ENCODE assay signal across 11 mouse cellular contexts in genomic region chr2:9464818-9465217, GRCm38 (mm10).
DNase-seq lines count a peak whose midpoint lies in the region; ATAC-seq and TF ChIP-seq lines count a peak whose summit lies in the region.
"Had no signal": no experiment of that assay in that cellular context is flagged by ENCODE, and none has a peak within 500 bp of the region (broad histone marks: within the 10 kb centered on the region; RNA-seq: fewer than 3 reads in every experiment).

No protein-coding gene starts in this region.

- no peaks in the 10 kb centered on the region for H3K4me1 ChIP-seq in lung, postnatal 0 days (ENCODE audit: insufficient read depth, low read depth, low read length)
- no peaks in the 10 kb centered on the region for H3K4me1 ChIP-seq in intestine, postnatal 0 days (replicated peaks; ENCODE audit: control insufficient read depth, insufficient read depth, low read length)
- no peaks in the 10 kb centered on the region for H3K4me1 ChIP-seq in stomach, postnatal 0 days (replicated peaks; ENCODE audit: control insufficient read depth, insufficient read depth)
- H3K4me1 ChIP-seq: limb, embryonic 15.5 days had no signal

- no peak overlapping the region for H3K4me3 ChIP-seq in lung, postnatal 0 days (ENCODE audit: low read depth, low read length)
- no peak overlapping the region for H3K4me3 ChIP-seq in intestine, postnatal 0 days (ENCODE audit: low read depth, low read length)
- no peak overlapping the region for H3K4me3 ChIP-seq in stomach, postnatal 0 days (ENCODE audit: low read depth, low read length)
- H3K4me3 ChIP-seq: limb, embryonic 15.5 days had no signal

- H3K9ac ChIP-seq in lung, postnatal 0 days (replicated peaks; ENCODE audit: low read depth) = no peak overlapping the region
- H3K9ac ChIP-seq in intestine, postnatal 0 days (ENCODE audit: low read depth, low read length) = no peak overlapping the region
- H3K9ac ChIP-seq in stomach, postnatal 0 days (ENCODE audit: low read length) = no peak overlapping the region
- H3K9ac ChIP-seq: limb, embryonic 15.5 days had no signal

- no peak overlapping the region for H3K27ac ChIP-seq in lung, postnatal 0 days (ENCODE audit: low read length)
- no peak overlapping the region for H3K27ac ChIP-seq in intestine, postnatal 0 days (ENCODE audit: low read depth, low read length)
- no peak overlapping the region for H3K27ac ChIP-seq in stomach, postnatal 0 days (replicated peaks)
- H3K27ac ChIP-seq: limb, embryonic 15.5 days had no signal

- 45% methylated on average over 5 of the region's 5 CpGs for WGBS in lung, postnatal 0 days
- WGBS in intestine, postnatal 0 days = 41% methylated on average over 5 of the region's 5 CpGs
- WGBS in stomach, postnatal 0 days = 30% methylated on average over 5 of the region's 5 CpGs

- H3K27me3 ChIP-seq in lung, postnatal 0 days (replicated peaks; ENCODE audit: insufficient read depth, low read length) = no peaks in the 10 kb centered on the region
- no peaks in the 10 kb centered on the region for H3K27me3 ChIP-seq in intestine, postnatal 0 days (replicated peaks; ENCODE audit: control insufficient read depth, insufficient read depth, low read length)
- H3K27me3 ChIP-seq in stomach, postnatal 0 days (ENCODE audit: control insufficient read depth, insufficient read depth, low read length) = no peaks in the 10 kb centered on the region; the same call in 1 of the 2 replicates
- H3K27me3 ChIP-seq: limb, embryonic 15.5 days had no signal

- TF ChIP-seq EP300 in lung, postnatal 0 days (IDR thresholded peaks at IDR 0.05) = no peak
- no peak for TF ChIP-seq EP300 in stomach, postnatal 0 days (optimal IDR thresholded peaks at IDR 0.05)

- H3K36me3 ChIP-seq in lung, postnatal 0 days (ENCODE audit: insufficient read depth, low read length) = no peaks in the 10 kb centered on the region
- no peaks in the 10 kb centered on the region for H3K36me3 ChIP-seq in intestine, postnatal 0 days (ENCODE audit: control insufficient read depth, insufficient read depth)
- H3K36me3 ChIP-seq in stomach, postnatal 0 days (ENCODE audit: control insufficient read depth, insufficient read depth, low read length) = no peaks in the 10 kb centered on the region
- H3K36me3 ChIP-seq: limb, embryonic 15.5 days had no signal

- peak; percentile 36 for TF ChIP-seq CTCF in lung, postnatal 0 days (IDR thresholded peaks at IDR 0.05)
- peak; percentile 51 for TF ChIP-seq CTCF in intestine, postnatal 0 days (IDR thresholded peaks at IDR 0.05; ENCODE audit: low read depth)
- TF ChIP-seq CTCF in stomach, postnatal 0 days (IDR thresholded peaks at IDR 0.05; ENCODE audit: low read depth) = peak; percentile 66

- ATAC-seq in frontal cortex, adult (ENCODE audit: low TSS enrichment) = peak; percentile 96
- ATAC-seq in lung, postnatal 0 days = peak; percentile 37; the same call in 1 of the 2 replicates
- ATAC-seq in intestine, postnatal 0 days = no peak
- no peak for ATAC-seq in stomach, postnatal 0 days (ENCODE audit: low FRiP score, low TSS enrichment)
- ATAC-seq in granulocyte monocyte progenitor cell, adult 5-6 weeks (replicated peaks; ENCODE audit: poor library complexity, severe bottlenecking) = no peak
- ATAC-seq: activated CD4-positive, CD25-positive, alpha-beta regulatory T cell, adult 4 months had no signal

- no peaks in the 10 kb centered on the region for H3K9me3 ChIP-seq in lung, postnatal 0 days (ENCODE audit: low read length)
- no peaks in the 10 kb centered on the region for H3K9me3 ChIP-seq in intestine, postnatal 0 days (ENCODE audit: control insufficient read depth)
- H3K9me3 ChIP-seq in stomach, postnatal 0 days (ENCODE audit: control insufficient read depth, low read length) = no peaks in the 10 kb centered on the region
- H3K9me3 ChIP-seq: limb, embryonic 15.5 days had no signal

- DNase-seq in frontal cortex, postnatal 36 days (ENCODE audit: low spot score in 2 of 2) = no peak
- peak; percentile 22 for DNase-seq in lung, postnatal 0 days (ENCODE audit: low spot score)
- DNase-seq in lung, postnatal 10 days = no peak
- no peak for DNase-seq in stomach, postnatal 0 days (ENCODE audit: low spot score)
- DNase-seq in cerebellum, adult 11-12 months = no peak
- DNase-seq: cerebellum, adult 2 months had no signal

- H3K4me2 ChIP-seq in lung, postnatal 0 days (replicated peaks; ENCODE audit: low read depth, low read length) = peak overlapping the region; percentile 19; the same call in 1 of the 2 replicates
- no peak overlapping the region for H3K4me2 ChIP-seq in intestine, postnatal 0 days (replicated peaks; ENCODE audit: low read depth)
- H3K4me2 ChIP-seq in stomach, postnatal 0 days (replicated peaks; ENCODE audit: low read depth) = no peak overlapping the region
- H3K4me2 ChIP-seq: limb, embryonic 15.5 days had no signal

Comparison
In these comparisons a context has a peak if more than half of its experiments do, and no peak if none do; other contexts are left out.
1. ATAC-seq: peak in frontal cortex, adult (single experiment) and lung, postnatal 0 days (single experiment); none in intestine, postnatal 0 days (single experiment), stomach, postnatal 0 days (single experiment) and granulocyte monocyte progenitor cell, adult 5-6 weeks (single experiment).
2. Peak in every context shown above with its lines, with median percentiles within 50 percentile points of each other: CTCF ChIP-seq.